Mouse (Mus musculus): ENCODE measurements around the gene Mark2.
A peak's percentile ranks its signal among the peaks of the same experiment; 100 is the strongest.

GRCm38 (mm10) chr19:7273486-7273885 is 68.2 kb downstream of the Mark2 start:
- TF ChIP-seq CTCF (conservative IDR thresholded peaks at IDR 0.05; ENCODE audit: low read length) (0 out of 2 replicates have a peak, but pooled peaks have one; percentile 7), POU5F1 (IDR thresholded peaks at IDR 0.05; ENCODE audit: borderline replicate concordance, low read length) (no peak)

Data from E14TG2a.4 (cell line).